Mouse (Mus musculus) lung, postnatal 36 days (tissue): ENCODE measurements around the gene Tnfaip2.
A peak's percentile ranks its signal among the peaks of the same experiment; 100 is the strongest.

Experiments used
- DNase-seq: peaks from one replicate; pipeline ENCODE4 v3.0.0; 2022; ENCODE audit warnings: mixed read lengths

Tnfaip2 gene

DNA sequence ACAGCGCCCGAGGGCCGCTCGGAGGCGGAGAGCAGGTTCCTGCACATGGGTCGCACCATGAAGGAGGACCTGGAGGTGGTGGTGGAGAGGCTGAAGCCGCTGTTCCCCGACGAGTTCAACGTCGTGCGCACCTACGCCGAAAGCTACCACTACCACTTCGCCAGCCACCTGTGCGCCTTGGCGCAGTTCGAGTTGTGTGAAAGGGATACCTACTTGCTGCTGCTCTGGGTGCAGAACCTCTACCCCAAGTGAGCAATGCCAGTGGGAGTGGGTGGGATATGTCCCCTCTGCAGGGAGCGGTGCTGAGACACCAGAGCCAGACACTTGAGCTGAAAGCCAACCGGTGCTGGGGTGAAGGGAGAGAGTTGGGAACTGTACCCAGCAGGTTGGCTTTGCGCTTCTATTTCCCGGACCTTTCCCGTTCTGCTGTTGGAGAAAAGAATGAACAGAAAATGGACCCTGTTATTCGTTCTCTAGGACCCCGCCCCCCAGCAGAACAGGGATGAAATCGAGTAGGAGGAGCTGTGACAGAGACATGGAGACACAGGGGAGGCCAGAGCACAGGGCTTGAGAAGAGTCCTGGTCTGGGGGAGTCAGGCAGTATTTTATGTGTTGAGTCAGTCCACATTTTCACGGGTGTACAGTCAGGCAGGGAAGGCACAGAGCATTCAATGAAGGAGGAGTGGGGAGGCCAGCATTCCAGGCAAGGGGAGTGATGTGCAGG is 3.8 kb downstream of the Tnfaip2 start:
- DNase-seq = no peak

DNA sequence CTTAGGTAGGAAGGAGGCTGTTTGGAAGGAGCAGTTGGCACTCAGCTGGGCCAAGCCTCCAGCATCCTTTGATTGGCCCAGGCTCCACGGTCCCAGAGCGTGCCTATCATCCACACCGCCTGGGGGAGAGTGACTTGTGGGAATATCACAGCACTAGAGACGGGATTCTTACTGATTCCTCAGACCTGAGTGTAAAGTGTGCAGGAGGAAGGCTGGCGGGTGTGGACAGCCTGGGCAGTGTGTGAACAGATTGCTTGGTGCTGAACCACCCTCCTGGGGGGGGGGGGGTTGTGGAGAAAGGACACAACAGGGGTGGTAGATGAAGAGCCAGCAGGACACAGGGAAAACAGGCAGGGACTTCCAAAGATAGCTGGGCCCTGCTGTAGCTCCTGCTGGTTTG is 4.5 kb downstream of the Tnfaip2 start:
- no peak for DNase-seq

- DNase-seq = no peak
Observed at GRCm38 (mm10) chr12:111447350-111447749, 5.1 kb downstream of the Tnfaip2 start.

- DNase-seq = no peak
Observed at GRCm38 (mm10) chr12:111447898-111448760, 5.9 kb downstream of the Tnfaip2 start.

DNA sequence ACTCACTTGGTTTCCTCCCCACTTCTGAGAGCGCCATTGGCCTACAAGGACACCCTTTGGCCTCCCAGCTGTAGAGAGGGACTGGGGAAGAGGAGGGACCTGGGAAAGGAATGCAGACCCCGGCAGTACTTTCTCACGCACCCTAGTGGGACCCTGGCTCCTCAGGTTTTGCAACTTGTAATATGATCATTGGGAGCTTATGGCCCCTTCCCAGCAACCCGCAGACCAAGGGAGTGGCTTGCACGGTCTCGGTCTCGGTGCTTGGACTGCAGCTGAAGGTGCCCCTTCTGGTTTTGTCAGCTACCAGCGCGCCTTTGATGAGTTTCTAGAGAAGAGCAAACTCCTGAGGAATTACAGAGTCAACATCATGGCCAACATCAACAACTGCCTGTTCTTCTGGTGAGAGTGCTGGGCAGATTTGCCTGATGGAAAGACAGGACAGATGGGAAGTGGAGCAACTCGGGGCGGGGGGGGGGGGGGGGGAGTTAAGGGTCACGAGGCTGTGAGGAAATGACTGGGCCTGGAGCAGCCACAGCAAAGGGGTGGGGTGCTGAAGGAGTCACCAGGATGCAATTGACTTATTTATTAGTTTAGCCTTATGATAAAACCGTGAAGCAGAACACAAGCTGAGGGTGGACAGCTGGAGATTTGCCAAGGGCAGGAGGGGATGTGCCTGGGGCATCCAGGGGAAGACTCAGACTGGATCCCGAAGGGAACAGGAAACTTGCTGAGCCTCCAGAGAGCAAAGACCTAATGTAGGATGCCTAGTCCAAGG is 6.8 kb downstream of the Tnfaip2 start:
- DNase-seq = peak; percentile 56

DNA sequence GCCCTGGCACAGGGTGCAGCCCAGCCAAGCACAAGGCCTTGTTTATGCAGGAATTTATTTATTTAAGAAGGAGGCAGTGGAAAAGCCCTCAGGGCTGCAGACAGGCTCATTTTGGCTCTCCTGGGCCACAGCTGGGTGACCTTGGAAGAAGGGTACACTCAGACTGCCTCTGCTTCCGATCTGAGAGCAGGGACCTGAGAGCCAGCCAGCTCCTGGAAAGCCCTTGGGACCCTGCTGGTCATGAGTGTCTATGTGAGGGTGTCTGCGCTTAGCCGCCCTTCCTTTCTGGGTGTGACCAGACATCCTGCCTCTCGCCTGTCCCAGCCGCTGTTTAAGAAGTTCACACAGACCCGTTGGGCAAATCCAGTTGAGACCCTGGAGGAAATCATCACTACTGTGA is 8.1 kb downstream of the Tnfaip2 start:
- peak; percentile 61 for DNase-seq

- DNase-seq = no peak
Observed at GRCm38 (mm10) chr12:111451561-111451960, 9.3 kb downstream of the Tnfaip2 start.

GRCm38 (mm10) chr12:111454021-111454420 is 11.8 kb downstream of the Tnfaip2 start:
- no peak for DNase-seq

GRCm38 (mm10) chr12:111454543-111455280 is 12.4 kb downstream of the Tnfaip2 start:
- no peak for DNase-seq

DNA sequence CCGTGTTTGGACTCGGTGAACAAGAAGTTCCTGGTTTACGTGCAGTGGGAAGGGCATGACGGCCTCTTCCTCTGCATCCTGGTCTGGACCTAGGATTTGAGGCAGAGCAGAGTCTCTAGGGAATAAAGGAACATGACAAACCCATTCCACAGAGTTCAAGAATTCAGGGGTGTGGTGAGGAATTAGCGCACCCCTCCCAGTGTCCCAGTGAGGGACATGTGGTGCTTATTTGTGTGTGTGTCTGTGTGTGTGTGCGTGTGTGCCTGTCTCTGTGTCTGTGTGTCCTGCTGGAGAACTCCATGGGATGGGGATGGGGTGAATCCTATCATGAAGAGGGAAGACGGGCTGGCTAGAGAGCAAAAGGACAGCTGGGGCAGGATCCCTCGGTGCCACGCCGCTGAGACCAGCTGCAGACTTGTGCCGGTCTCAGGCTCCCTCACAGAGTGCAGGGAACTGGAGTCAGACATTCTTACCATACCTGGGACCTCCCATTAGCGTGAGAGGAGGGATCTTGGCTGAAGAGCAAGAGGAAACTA is 13.1 kb downstream of the Tnfaip2 start:
- DNase-seq = no peak

DNA sequence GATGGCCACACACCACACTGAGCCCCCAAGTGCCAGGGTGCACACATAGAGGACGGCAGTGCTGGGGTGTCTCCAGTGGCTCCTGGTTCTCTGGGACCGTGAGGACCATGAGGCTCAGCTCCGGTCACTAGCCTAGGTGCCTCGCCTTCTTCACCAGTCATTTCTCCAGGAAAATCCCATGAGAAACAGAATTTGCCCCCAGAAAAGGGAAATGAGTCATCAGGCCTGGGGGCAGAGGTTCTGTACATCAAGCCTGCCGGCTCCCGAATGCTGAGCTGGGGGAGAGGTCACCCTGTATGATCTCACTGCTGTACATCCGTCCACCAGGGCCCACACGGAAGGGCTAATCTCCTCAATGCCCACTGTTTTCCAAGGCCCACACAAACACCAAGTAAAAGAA is 13.6 kb downstream of the Tnfaip2 start:
- DNase-seq = no peak

DNA sequence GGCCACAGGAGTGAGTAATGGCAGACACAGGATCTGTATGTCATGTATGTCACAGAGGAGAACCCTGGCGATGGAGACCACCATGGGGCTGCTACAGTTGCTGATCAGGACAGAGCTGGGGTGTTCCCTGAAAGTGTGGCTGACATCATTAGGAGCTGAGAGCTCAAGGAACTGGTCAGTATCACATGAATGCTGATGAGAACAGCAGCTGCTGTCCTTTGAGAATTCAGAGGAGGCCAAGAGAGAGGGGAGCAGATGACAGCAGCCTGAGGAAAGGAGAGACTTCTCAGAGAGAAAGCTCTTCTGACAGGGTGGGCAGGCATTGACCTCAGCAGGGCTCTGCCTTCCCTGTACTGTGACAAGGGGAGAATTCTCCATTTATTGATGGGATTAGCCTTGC is 15.5 kb downstream of the Tnfaip2 start:
- no peak for DNase-seq

- no peak for DNase-seq
Observed at GRCm38 (mm10) chr12:111463570-111463969, 21.3 kb downstream of the Tnfaip2 start.

DNA sequence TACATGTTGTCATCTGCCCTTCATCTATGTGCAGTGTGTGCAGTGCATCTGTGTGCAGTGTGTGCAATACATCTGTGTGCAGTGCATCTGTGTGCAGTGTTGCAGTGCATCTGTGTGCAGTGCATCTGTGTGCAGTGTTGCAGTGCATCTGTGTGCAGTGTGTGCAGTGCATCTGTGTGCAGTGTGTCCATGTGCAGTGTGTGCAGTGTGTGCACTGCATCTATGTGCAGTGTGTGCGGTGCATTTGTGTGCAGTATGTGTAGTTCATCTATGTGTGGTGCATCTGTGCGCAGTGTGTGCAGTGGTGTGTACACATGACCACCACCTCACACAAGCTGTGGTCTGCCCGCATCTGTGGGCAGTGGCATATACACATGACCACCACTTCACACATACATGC is 24.1 kb downstream of the Tnfaip2 start:
- no peak for DNase-seq

DNA sequence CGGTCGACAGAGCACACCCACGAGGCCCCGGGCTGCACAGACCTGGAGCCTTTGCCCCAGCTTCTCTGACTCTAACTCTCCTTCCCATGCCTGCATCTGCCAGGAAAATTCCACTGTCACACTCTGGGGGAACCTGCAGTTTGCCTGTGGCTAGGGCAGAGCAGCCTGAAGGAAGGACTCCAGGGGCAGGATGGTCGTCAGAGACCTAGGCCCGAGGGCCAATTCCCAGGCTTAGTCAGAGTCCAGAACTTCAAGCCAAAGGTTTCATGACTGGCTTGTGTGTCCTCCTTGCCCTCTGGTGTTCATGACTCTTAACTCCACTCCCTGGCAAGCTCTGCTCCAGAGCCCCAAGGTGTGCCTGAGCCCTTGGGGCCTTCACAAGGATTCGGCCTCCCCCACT is 25.9 kb downstream of the Tnfaip2 start:
- no peak for DNase-seq

DNA sequence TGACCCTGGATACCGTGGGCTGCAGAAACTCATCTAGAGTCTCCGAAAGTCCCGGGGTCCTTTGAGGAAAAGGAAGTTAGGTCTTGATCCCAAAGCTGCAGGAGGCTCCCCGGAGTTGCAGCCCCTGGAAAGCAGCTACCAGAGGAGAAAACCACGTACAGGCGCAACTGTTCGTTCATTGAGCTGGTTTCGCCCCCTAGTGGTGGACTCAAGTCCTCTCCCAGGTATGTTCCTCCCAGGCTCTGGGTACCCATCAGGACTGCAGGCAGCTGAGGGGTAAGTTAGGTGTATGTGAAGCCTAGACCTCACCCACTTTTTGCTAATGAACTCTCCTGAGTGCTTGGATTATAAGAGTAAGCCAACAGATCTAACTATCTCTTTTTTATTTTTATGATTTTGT is 27.2 kb downstream of the Tnfaip2 start:
- DNase-seq = peak; percentile 82

DNA sequence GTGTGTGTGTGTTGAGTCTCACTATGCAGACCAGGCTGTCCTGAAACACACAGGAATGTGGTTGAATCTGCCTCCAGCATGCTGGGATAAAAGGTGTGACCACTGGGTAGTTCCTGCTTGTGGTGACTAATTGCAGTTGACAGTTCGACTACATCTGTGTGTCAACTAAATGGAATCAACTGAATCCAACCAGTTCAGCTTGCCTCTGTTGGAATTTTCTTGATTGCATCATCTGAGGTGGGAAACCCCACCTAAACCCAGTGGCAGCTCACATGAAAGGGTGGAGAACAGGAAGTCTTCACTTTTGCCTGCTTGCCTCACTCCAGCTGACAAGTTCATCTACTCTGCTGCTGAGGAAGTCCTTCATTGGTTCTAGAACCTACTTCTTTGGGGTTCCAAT is 28.9 kb downstream of the Tnfaip2 start:
- no peak for DNase-seq

DNA sequence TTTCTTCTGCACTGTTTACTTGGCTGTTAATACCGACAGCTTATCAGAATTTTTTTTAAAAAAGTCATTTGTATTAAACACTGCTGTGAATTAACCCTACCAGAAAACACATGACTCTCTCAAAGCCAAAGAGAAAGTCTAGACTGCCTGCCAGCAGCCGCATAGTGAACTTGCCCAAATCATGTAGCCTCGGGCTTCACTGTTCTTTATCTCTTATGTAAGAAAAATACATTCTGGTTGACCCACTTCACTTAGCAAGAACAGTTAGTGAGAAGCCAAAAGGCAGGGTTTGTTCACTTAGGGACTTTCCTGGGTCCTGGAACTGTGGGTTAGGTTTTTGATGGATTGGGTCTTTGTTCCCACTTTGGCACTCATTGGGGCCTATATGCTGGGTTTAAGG is 29.5 kb downstream of the Tnfaip2 start:
- DNase-seq = no peak

- DNase-seq = no peak
Observed at GRCm38 (mm10) chr12:111472886-111473285, 30.6 kb downstream of the Tnfaip2 start.

- no peak for DNase-seq
Observed at GRCm38 (mm10) chr12:111474384-111474783, 32.1 kb downstream of the Tnfaip2 start.

DNA sequence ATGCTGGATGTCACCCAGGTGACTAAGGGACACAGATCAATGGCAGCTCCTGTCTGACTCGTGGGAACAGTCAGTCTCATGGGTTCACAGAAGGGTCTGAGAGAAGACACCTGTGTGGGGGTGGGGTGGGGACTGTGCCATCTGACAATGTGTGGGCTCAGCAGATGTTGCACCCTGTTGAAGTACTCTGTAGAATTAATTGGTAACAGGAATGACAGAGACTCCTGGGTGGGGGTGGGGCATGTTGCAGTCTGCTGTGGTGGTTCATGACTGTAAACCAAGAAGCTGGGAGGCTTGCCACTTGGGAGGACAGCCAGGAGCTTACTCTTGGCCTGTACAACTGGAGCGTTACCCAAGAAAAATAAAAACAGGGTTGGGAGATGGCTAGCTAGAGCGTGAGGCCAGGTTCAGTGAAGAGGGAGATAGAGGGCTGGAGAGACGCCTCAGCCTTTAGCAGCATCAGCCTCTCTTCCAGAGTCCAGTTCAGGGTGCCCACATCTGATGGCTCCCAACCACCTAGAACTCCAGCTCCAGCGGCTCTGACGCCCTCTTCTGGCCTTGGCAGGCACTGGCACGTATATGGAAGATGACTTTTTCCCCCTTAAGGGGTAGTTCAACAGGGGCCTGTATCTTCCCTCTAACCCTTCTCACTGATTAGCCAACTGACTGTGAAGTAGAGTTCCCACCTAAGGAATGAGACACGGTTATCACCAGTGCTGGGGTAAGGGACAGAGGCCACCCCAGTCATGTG is 32.8 kb downstream of the Tnfaip2 start:
- peak; percentile 71 for DNase-seq

- DNase-seq = no peak
Observed at GRCm38 (mm10) chr12:111478924-111479323, 36.7 kb downstream of the Tnfaip2 start.
